Mouse (Mus musculus) T-helper 17 cell (primary cell): ENCODE measurements around the gene Jazf1.

Experiments used
- in situ Hi-C, 2 experiments: fragments of 300-600 bp; cut with MboI, MseI; formaldehyde crosslinking; loops; 1 replicate in 1 of 2; 2 replicates in 1 of 2; pipeline ENCODE4 v1.15.1; 2025; ENCODE audit warnings: high pct_unique_total_duplicates in 2 of 2

Jazf1 gene

GRCm38 (mm10) chr6:52961660-52962490, 106.6 kb downstream of the Jazf1 start:
- in situ Hi-C loops: no loop called here

GRCm38 (mm10) chr6:52957730-52958129, 110.7 kb downstream of the Jazf1 start:
- in situ Hi-C loops: no loop called here

DNA sequence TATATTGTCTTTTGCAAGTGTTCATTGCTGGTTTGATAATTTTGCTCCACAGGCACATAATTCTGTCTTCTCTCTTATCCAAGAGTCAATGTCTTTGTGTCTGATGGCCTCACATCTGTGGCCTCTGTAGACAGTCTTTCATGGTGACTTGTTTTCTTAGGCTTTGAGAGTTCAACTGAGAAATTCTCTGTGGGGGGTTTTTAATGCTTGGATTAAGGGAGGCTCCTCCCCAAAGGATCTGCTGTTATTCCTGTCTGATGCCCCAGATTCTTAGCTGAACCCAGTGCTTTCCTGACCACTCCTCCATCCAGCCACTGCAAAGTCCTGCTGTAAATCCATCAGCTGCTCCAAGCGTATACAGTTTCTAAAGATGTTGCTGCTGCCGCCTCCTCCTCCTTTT, 112.3 kb downstream of the Jazf1 start:
- in situ Hi-C loops: no loop called here

GRCm38 (mm10) chr6:52955304-52955703, 113.1 kb downstream of the Jazf1 start:
- in situ Hi-C loops: no loop called here

DNA sequence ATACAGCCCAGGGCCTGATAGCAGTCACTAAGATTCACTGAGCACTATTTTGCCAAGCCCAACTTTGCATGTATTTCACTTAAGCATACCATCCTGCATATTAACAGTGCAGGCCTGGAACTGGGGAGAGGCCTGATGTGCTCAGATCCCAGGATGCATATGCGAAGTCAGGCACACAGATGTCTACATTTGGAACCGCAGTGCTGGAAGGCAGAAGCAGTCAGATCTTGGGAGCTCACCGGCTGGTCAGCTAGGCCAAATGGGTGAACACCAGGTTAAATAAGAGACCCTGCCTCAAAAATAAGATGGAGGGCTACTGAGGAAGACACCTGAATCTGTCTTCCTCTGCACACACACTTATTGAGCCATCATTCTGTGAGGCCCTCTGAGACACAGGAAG, 113.6 kb downstream of the Jazf1 start:
- in situ Hi-C loops: no loop called here

DNA sequence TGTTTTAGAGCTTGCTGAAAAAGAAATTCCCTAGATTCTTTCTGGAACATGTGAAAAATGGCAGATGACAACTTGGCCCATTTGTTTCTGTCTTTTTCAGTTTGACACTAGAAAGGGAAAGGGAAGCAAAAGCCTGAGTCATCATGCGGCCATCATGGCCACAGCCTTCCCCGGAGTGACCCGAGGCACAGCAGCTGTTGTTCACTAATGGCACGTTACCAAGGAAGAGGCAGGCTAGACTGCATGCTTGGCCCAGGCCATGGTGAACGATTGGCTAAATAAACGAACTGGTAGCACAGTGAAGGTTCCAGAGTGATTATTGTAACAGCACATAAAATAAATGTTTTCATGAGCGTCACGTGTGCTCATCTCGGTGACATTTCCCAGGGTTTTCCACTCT, 114.0 kb downstream of the Jazf1 start:
- in situ Hi-C loops: no loop called here

GRCm38 (mm10) chr6:52952526-52952900, 115.9 kb downstream of the Jazf1 start:
- in situ Hi-C loops: no loop called here

- in situ Hi-C loops: no loop called here
Observed at GRCm38 (mm10) chr6:52951871-52952525, 116.4 kb downstream of the Jazf1 start.

DNA sequence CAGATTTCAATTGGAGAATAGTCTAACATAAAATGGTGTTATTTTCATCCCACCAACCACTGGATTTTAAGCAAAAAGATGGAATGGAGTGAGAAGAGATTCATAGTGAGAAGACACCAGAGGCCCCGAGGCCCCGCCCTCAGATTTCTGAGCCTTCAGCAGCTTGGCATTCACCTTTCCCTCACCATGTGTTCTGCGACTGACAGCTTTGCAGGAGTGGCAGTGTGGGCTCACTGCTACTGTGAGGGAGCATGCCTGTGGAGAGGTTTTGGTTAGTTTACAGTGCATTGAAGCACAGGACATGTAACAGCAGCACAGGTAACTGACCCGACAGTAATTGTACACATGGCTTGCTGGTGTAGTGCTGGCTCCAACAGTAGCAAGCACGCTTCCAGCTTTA, 118.1 kb downstream of the Jazf1 start:
- in situ Hi-C loops: no loop called here

DNA sequence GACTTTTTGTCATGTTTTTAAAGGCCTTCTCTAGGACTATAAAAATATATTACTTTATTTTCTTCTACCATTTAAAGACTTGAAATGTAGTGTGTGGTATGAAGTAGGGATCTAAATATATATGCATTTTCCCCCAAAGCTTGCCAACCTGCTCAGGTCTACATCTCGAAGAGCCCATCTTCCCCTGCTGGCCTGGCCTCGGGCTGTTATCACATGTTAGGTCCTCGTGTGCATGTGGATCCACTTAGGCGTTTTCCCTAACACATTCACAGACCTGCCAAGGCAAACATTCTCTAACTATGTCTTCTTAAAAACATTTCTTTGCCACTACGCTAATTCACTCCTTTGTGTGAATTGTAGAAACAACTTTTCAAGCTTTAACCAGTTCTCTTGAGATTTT, 125.9 kb downstream of the Jazf1 start:
- in situ Hi-C loops: loop anchor here in 1 of 2 experiments (5.0 kb wide), 1 partner anchor 40 kb away; no protein-coding TSS in a partner anchor

DNA sequence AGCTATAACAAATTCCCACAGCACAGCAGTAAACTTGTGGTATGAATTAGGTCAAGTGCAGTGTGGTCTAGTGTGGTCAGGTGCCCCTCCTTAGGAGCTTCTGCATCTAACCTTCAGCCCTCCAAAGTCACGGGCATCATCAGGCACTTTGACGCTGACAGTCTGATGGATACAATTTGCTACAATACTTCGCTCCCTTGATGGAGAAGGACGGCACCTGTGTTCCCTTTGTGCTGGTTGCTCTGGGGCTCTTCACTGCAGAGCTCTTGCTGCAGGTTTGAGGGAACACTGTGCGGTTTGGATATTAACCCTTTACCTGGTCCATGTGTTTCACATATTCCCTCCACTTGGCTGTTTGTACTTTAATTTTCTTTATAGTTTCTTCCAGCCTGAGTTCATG, 126.3 kb downstream of the Jazf1 start:
- in situ Hi-C loops: loop anchor here in 1 of 2 experiments (5.0 kb wide), 1 partner anchor 40 kb away; no protein-coding TSS in a partner anchor

GRCm38 (mm10) chr6:52937916-52938315, 130.5 kb downstream of the Jazf1 start:
- in situ Hi-C loops: no loop called here

DNA sequence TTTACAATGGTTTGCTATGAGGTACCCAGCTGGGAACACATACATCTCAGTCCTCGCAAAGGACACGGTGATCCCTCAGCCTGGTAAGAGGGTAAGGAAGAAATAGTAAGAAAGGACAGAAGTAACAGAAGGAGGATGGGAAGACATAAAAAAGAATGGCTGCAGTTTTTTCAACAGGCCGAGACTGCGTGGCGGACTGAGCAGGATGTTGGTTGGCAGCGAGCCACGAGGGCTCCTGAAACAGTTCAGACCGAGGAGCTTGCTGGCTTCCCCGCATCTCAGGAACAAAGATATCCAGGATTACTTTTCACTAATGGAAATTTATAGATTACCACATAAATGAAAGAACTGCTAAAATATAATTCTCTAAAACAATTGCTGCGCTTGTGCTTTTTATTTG, 131.4 kb downstream of the Jazf1 start:
- in situ Hi-C loops: no loop called here

DNA sequence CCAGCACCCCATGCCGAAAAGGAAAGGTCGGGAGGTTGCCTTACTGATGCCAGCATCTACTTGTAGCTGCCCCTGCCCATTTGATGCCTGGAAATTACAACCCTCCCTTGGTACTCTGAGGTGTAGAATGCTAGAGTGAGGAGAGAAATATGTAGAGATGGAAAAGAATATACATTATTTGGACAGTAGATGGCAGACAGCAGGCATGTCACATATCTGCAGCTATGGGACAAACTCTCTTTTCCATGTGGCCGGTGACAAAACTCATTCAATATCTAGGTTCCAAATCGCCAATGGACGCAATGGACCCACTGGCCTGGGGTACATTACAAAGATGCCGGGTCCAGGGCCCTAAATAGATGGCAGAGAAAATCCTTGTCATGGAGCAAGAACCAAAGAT, 134.4 kb downstream of the Jazf1 start:
- in situ Hi-C loops: no loop called here

GRCm38 (mm10) chr6:52932603-52933178, 135.7 kb downstream of the Jazf1 start:
- in situ Hi-C loops: no loop called here

DNA sequence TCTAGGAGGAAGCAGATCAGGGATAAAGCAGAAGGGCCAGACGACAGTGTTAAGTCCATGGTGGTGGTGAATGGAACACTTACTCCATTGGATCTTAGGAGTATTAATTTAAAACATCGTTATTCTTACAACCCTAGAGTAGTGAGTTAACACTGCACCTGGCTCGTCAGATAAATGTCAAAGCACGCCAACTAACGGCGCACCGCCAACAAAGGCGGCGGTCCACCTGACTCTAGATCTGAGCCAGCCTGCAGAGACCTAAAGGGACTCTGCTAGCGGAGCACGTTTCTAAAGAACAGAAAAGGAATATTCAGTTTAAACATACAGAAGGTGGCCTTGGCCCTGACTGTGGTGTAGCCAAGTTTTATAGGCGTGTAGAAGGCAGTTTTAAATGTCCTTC, 139.1 kb downstream of the Jazf1 start:
- in situ Hi-C loops: loop anchor here in 1 of 2 experiments (10.0 kb wide), 2 partner anchors 165 to 665 kb away; partner anchors contain the start of gene Hoxa13

GRCm38 (mm10) chr6:52926947-52927346, 141.5 kb downstream of the Jazf1 start:
- in situ Hi-C loops: loop anchor here in 1 of 2 experiments (10.0 kb wide), 2 partner anchors 162 to 662 kb away; partner anchors contain the start of gene Hoxa13

- in situ Hi-C loops: loop anchor here in 1 of 2 experiments (10.0 kb wide), 2 partner anchors 161 to 661 kb away; partner anchors contain the start of gene Hoxa13
Observed at GRCm38 (mm10) chr6:52925458-52926042, 142.9 kb downstream of the Jazf1 start.

- in situ Hi-C loops: loop anchor here in 1 of 2 experiments (10.0 kb wide), 2 partner anchors 156 to 656 kb away; partner anchors contain the start of gene Hoxa13
Observed at GRCm38 (mm10) chr6:52921248-52921647, 147.2 kb downstream of the Jazf1 start.

GRCm38 (mm10) chr6:52920719-52921118, 147.7 kb downstream of the Jazf1 start:
- in situ Hi-C loops: loop anchor here in 1 of 2 experiments (10.0 kb wide), 2 partner anchors 156 to 656 kb away; partner anchors contain the start of gene Hoxa13

DNA sequence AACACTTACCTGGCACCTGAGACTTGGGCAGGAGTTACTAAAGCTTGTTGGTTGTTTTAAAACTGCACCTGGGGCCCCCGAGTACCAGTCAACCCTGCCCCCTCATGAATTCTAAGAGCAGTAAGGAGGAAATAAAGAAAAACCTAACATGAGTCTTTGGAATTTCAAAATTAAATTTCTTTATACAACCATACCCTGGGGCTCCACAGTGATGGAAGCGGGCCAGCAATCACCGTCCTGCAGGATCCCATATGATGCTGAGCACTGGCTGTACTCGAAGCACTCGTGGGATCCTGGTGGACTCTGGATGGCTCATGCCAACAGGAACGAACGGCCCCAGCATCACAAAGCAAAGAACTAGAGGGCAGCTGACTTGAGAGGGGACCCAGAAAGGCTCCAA, 149.0 kb downstream of the Jazf1 start:
- in situ Hi-C loops: loop anchor here (5.0 kb wide), 3 partner anchors 72 to 667 kb away; no protein-coding TSS in a partner anchor
